In genomic region chr11:97410958-97411357, GRCm38 (mm10) we compare ENCODE assay signal across 23 mouse cellular contexts. TPM values are rescaled to one million over a fixed set of nuclear protein-coding genes. Genes with fewer than 3 reads are reported as not detected.
"Had no signal": no experiment of that assay in that cellular context is flagged by ENCODE, and none has a peak within 500 bp of the region (broad histone marks: within the 10 kb centered on the region; RNA-seq: fewer than 3 reads in every experiment).

No protein-coding gene starts in this region.

- H3K4me3 ChIP-seq: layer of hippocampus, adult 2 months; left cerebral cortex, adult 2 months; limb, embryonic 12.5 days; limb, embryonic 15.5 days; midbrain, embryonic 12.5 days; midbrain, embryonic 15.5 days; neural tube, embryonic 13.5 days; stomach, embryonic 15.5 days had no signal

- DNase-seq: kidney, adult 18-20 months; kidney, adult 9 months; kidney, postnatal 25 days; layer of hippocampus, postnatal 36 days; left cerebral cortex, postnatal 4 days; liver, postnatal 0 days; lung, embryonic 14.5 days; lung, postnatal 10 days; lung, postnatal 36 days; retina, postnatal 1 day; right cerebral cortex, postnatal 25 days; spleen, adult 18-20 months; thymus, postnatal 25 days had no signal

- H3K9me3 ChIP-seq: limb, embryonic 12.5 days; limb, embryonic 15.5 days; midbrain, embryonic 12.5 days; midbrain, embryonic 15.5 days; neural tube, embryonic 13.5 days; stomach, embryonic 15.5 days had no signal

- H3K27me3 ChIP-seq: limb, embryonic 15.5 days; midbrain, embryonic 15.5 days had no signal

- H3K27ac ChIP-seq: layer of hippocampus, adult 2 months; left cerebral cortex, adult 2 months; limb, embryonic 12.5 days; limb, embryonic 15.5 days; liver, embryonic 14.5 days; midbrain, embryonic 12.5 days; midbrain, embryonic 15.5 days; neural tube, embryonic 13.5 days; stomach, embryonic 15.5 days had no signal

- ATAC-seq: liver, postnatal 0 days; midbrain, embryonic 15.5 days had no signal

- H3K36me3 ChIP-seq: limb, embryonic 12.5 days; limb, embryonic 15.5 days; midbrain, embryonic 12.5 days; midbrain, embryonic 15.5 days; neural tube, embryonic 13.5 days; stomach, embryonic 15.5 days had no signal

- H3K9ac ChIP-seq: limb, embryonic 12.5 days; limb, embryonic 15.5 days; liver, embryonic 14.5 days; liver, postnatal 0 days; lung, embryonic 14.5 days; midbrain, embryonic 12.5 days; midbrain, embryonic 15.5 days; neural tube, embryonic 13.5 days; stomach, embryonic 15.5 days had no signal

RNA-seq across cellular contexts. Expression of gene Gpr179, which starts 59.1 kb away (rescaled TPM):
- total RNA-seq: neutrophil, adult 5-6 weeks had no signal
- polyA plus RNA-seq: liver, postnatal 0 days had no signal
